Mouse (Mus musculus): ENCODE data around the gene Mvd. TPM values are rescaled to one million over a fixed set of nuclear protein-coding genes. Genes with fewer than 3 reads are reported as not detected.

The Mvd gene
- 40.3 and 40.7 TPM in 2 replicates for polyA plus RNA-seq (2015; fragmentation: Nextera tagmentation; extraction: Ambion mirVana)

GRCm38 (mm10) chr8:122443262-122444006, at the start of gene Mvd:
Gene Mvd, minus strand, starts transcription at chr8:122443422.
- peak within 1 kb of the TSS; percentile 88 for H3K9ac ChIP-seq (ENCODE audit: low read length)
- peak; percentile 97 for ATAC-seq (ENCODE audit: insufficient read depth, low FRiP score)
- 0 out of 2 replicates have a peak, but pooled peaks cover 4% of the 10 kb centered on the region for H3K36me3 ChIP-seq (ENCODE audit: control insufficient read depth, insufficient read depth, low read length)
- peak within 1 kb of the TSS; percentile 99 for H3K27ac ChIP-seq (ENCODE audit: low read length)
- no peaks in the 10 kb centered on the region for H3K9me3 ChIP-seq (replicated peaks; ENCODE audit: control insufficient read depth, low read length)
- peak within 1 kb of the TSS; percentile 74 for H3K4me3 ChIP-seq (replicated peaks; ENCODE audit: low read length)
- H3K4me2 ChIP-seq (ENCODE audit: low read depth, low read length): peak within 1 kb of the TSS; percentile 89
- whole genome bisulfite sequencing: under 1% methylated on average over 47 of the region's 47 CpGs
- H3K4me1 ChIP-seq (ENCODE audit: control insufficient read depth, insufficient read depth, low read length): peaks cover 24% of the 10 kb centered on the region
- no peaks in the 10 kb centered on the region for H3K27me3 ChIP-seq (ENCODE audit: control insufficient read depth, insufficient read depth, low read length)

- Histone ChIP-seq H3K4me1 (ENCODE audit: control insufficient read depth, insufficient read depth, low read length) (no peaks in the 10 kb centered on the region), H3K27ac (ENCODE audit: low read length) (no peak overlapping the region), H3K4me3 (replicated peaks; ENCODE audit: low read length) (no peak overlapping the region), H3K9me3 (replicated peaks; ENCODE audit: control insufficient read depth, low read length) (no peaks in the 10 kb centered on the region), H3K36me3 (ENCODE audit: control insufficient read depth, insufficient read depth, low read length) (peaks cover 32% of the 10 kb centered on the region), H3K4me2 (ENCODE audit: low read depth, low read length) (no peak overlapping the region), H3K27me3 (ENCODE audit: control insufficient read depth, insufficient read depth, low read length) (no peaks in the 10 kb centered on the region), H3K9ac (ENCODE audit: low read length) (no peak overlapping the region)
- ATAC-seq (ENCODE audit: insufficient read depth, low FRiP score): no peak
- WGBS: 92% methylated on average over 9 of the region's 9 CpGs
Observed at GRCm38 (mm10) chr8:122488387-122488786, 45.2 kb upstream of the Mvd start.

- Histone ChIP-seq H3K9me3 (replicated peaks; ENCODE audit: control insufficient read depth, low read length) (no peaks in the 10 kb centered on the region), H3K4me1 (ENCODE audit: control insufficient read depth, insufficient read depth, low read length) (no peaks in the 10 kb centered on the region), H3K9ac (ENCODE audit: low read length) (no peak overlapping the region), H3K36me3 (ENCODE audit: control insufficient read depth, insufficient read depth, low read length) (peaks cover 46% of the 10 kb centered on the region), H3K27me3 (ENCODE audit: control insufficient read depth, insufficient read depth, low read length) (no peaks in the 10 kb centered on the region), H3K4me3 (replicated peaks; ENCODE audit: low read length) (no peak overlapping the region), H3K4me2 (ENCODE audit: low read depth, low read length) (no peak overlapping the region), H3K27ac (ENCODE audit: low read length) (no peak overlapping the region)
- ATAC-seq (ENCODE audit: insufficient read depth, low FRiP score): no peak
- WGBS: 82% methylated on average over 12 of the region's 12 CpGs
Observed at GRCm38 (mm10) chr8:122484831-122485230, 41.6 kb upstream of the Mvd start.

- Histone ChIP-seq H3K4me3 (replicated peaks; ENCODE audit: low read length) (no peak overlapping the region), H3K9ac (ENCODE audit: low read length) (no peak overlapping the region), H3K27ac (ENCODE audit: low read length) (no peak overlapping the region), H3K4me2 (ENCODE audit: low read depth, low read length) (no peak overlapping the region), H3K27me3 (ENCODE audit: control insufficient read depth, insufficient read depth, low read length) (no peaks in the 10 kb centered on the region), H3K9me3 (replicated peaks; ENCODE audit: control insufficient read depth, low read length) (no peaks in the 10 kb centered on the region), H3K36me3 (ENCODE audit: control insufficient read depth, insufficient read depth, low read length) (peaks cover 51% of the 10 kb centered on the region), H3K4me1 (ENCODE audit: control insufficient read depth, insufficient read depth, low read length) (no peaks in the 10 kb centered on the region)
- no peak for ATAC-seq (ENCODE audit: insufficient read depth, low FRiP score)
- WGBS: 95% methylated on average over 7 of the region's 7 CpGs
Observed at GRCm38 (mm10) chr8:122483877-122484276, 40.7 kb upstream of the Mvd start.

- Histone ChIP-seq H3K4me2 (ENCODE audit: low read depth, low read length) (no peak overlapping the region), H3K4me3 (replicated peaks; ENCODE audit: low read length) (no peak overlapping the region), H3K27ac (ENCODE audit: low read length) (no peak overlapping the region), H3K9me3 (replicated peaks; ENCODE audit: control insufficient read depth, low read length) (no peaks in the 10 kb centered on the region), H3K9ac (ENCODE audit: low read length) (no peak overlapping the region), H3K27me3 (ENCODE audit: control insufficient read depth, insufficient read depth, low read length) (no peaks in the 10 kb centered on the region), H3K4me1 (ENCODE audit: control insufficient read depth, insufficient read depth, low read length) (no peaks in the 10 kb centered on the region), H3K36me3 (ENCODE audit: control insufficient read depth, insufficient read depth, low read length) (peaks cover 43% of the 10 kb centered on the region)
- 94% methylated on average over 8 of the region's 8 CpGs for WGBS
- no peak for ATAC-seq (ENCODE audit: insufficient read depth, low FRiP score)
Observed at GRCm38 (mm10) chr8:122482448-122482847, 39.2 kb upstream of the Mvd start.

GRCm38 (mm10) chr8:122475580-122476320, 32.5 kb upstream of the Mvd start, which contains the start of the genes Rnf166 and Ctu2:
Gene Rnf166, minus strand, starts transcription at chr8:122476064.
Gene Ctu2, plus strand, starts transcription at chr8:122476143.
- peak; percentile 94 for ATAC-seq (ENCODE audit: insufficient read depth, low FRiP score)
- H3K4me1 ChIP-seq (ENCODE audit: control insufficient read depth, insufficient read depth, low read length): peaks cover 22% of the 10 kb centered on the region
- no peaks in the 10 kb centered on the region for H3K9me3 ChIP-seq (replicated peaks; ENCODE audit: control insufficient read depth, low read length)
- H3K27ac ChIP-seq (ENCODE audit: low read length): peak within 1 kb of the TSS; percentile 43
- WGBS: under 1% methylated on average over 86 of the region's 103 CpGs
- H3K4me2 ChIP-seq (ENCODE audit: low read depth, low read length): peak within 1 kb of the TSS; percentile 66
- H3K4me3 ChIP-seq (replicated peaks; ENCODE audit: low read length): peak within 1 kb of the TSS; percentile 73
- no peaks in the 10 kb centered on the region for H3K27me3 ChIP-seq (ENCODE audit: control insufficient read depth, insufficient read depth, low read length)
- H3K36me3 ChIP-seq (ENCODE audit: control insufficient read depth, insufficient read depth, low read length): peaks cover 5% of the 10 kb centered on the region; the same call in 1 of the 2 replicates
- peak within 1 kb of the TSS; percentile 84 for H3K9ac ChIP-seq (ENCODE audit: low read length)

- Histone ChIP-seq H3K4me3 (replicated peaks; ENCODE audit: low read length) (peak overlapping the region; percentile 73), H3K9me3 (replicated peaks; ENCODE audit: control insufficient read depth, low read length) (no peaks in the 10 kb centered on the region), H3K27me3 (ENCODE audit: control insufficient read depth, insufficient read depth, low read length) (no peaks in the 10 kb centered on the region), H3K27ac (ENCODE audit: low read length) (peak overlapping the region; percentile 43), H3K9ac (ENCODE audit: low read length) (peak overlapping the region; percentile 84), H3K4me1 (ENCODE audit: control insufficient read depth, insufficient read depth, low read length) (peaks cover 22% of the 10 kb centered on the region), H3K36me3 (ENCODE audit: control insufficient read depth, insufficient read depth, low read length) (peaks cover 5% of the 10 kb centered on the region; the same call in 1 of the 2 replicates), H3K4me2 (ENCODE audit: low read depth, low read length) (peak overlapping the region; percentile 66)
- WGBS: 7% methylated on average over 16 of the region's 16 CpGs
- ATAC-seq (ENCODE audit: insufficient read depth, low FRiP score): no peak
Observed at GRCm38 (mm10) chr8:122474951-122475560, 31.8 kb upstream of the Mvd start.

GRCm38 (mm10) chr8:122473911-122474421, 30.7 kb upstream of the Mvd start:
- Histone ChIP-seq H3K4me2 (ENCODE audit: low read depth, low read length) (no peak overlapping the region), H3K27me3 (ENCODE audit: control insufficient read depth, insufficient read depth, low read length) (no peaks in the 10 kb centered on the region), H3K9ac (ENCODE audit: low read length) (no peak overlapping the region; the same call in 1 of the 2 replicates), H3K9me3 (replicated peaks; ENCODE audit: control insufficient read depth, low read length) (no peaks in the 10 kb centered on the region), H3K27ac (ENCODE audit: low read length) (no peak overlapping the region), H3K4me1 (ENCODE audit: control insufficient read depth, insufficient read depth, low read length) (peaks cover 22% of the 10 kb centered on the region), H3K4me3 (replicated peaks; ENCODE audit: low read length) (no peak overlapping the region), H3K36me3 (ENCODE audit: control insufficient read depth, insufficient read depth, low read length) (no peaks in the 10 kb centered on the region)
- WGBS: 86% methylated on average over 8 of the region's 8 CpGs
- no peak for ATAC-seq (ENCODE audit: insufficient read depth, low FRiP score)
